Mouse (Mus musculus) erythroid progenitor cell, adult 5-6 weeks (primary cell): Measurements from ENCODE around the gene Tex21. TPM values are rescaled to one million over a fixed set of nuclear protein-coding genes. Genes with fewer than 3 reads are reported as not detected.
"Not testable (repeated sequence)": the region's sequence is repeated elsewhere in the genome, so short reads cannot be mapped to it uniquely, and the experiment has no call there.

Experiments used
- ATAC-seq: replicated peaks from 2 replicates; pipeline ENCODE4 v1.8.0; 2016; ENCODE audit warnings: moderate number of reproducible peaks, mild to moderate bottlenecking, moderate TSS enrichment, inconsistent platforms; ENCODE audit not compliant: poor library complexity, low FRiP score, severe bottlenecking
- total RNA-seq, 2 experiments: library from RNA; stranded (forward) in 1 of 2; stranded (reverse) in 1 of 2; fragments of 150-400 nt in 1 of 2; fragments of 186-747, 209-891 nt in 1 of 2; gene quantifications; 2 replicates each; pipeline versions ENCODE4 v1.2.3 to v1.2.4; 2015 to 2017; ENCODE audit warnings: low replicate concordance in 2 of 2

The Tex21 gene
- total RNA-seq, 2 experiments from 2014 or later: not detected

- ATAC-seq: no peak
Observed at GRCm38 (mm10) chr12:76261556-76261955, 15.0 kb upstream of the Tex21 start.

GRCm38 (mm10) chr12:76260673-76261072 lies 14.1 kb upstream of the Tex21 start:
- ATAC-seq: no peak

- ATAC-seq: peak; percentile 30; the same call in 1 of the 2 replicates
Observed at GRCm38 (mm10) chr12:76256114-76256843, 9.7 kb upstream of the Tex21 start.

- peak; percentile 27 for ATAC-seq
Observed at GRCm38 (mm10) chr12:76255499-76255875, 8.9 kb upstream of the Tex21 start.

GRCm38 (mm10) chr12:76254725-76255498 lies 8.4 kb upstream of the Tex21 start, which contains the start of gene Mthfd1:
Mthfd1 (plus strand) TSS chr12:76255298.
- ATAC-seq: peak; percentile 96

GRCm38 (mm10) chr12:76253991-76254390 lies 7.4 kb upstream of the Tex21 start:
- ATAC-seq: no peak

GRCm38 (mm10) chr12:76253591-76253990 lies 7.0 kb upstream of the Tex21 start:
- ATAC-seq: no peak

GRCm38 (mm10) chr12:76253090-76253489 lies 6.5 kb upstream of the Tex21 start:
- ATAC-seq: no peak

GRCm38 (mm10) chr12:76244981-76245380 lies 1.6 kb downstream of the Tex21 start:
- no peak for ATAC-seq

- no peak for ATAC-seq
Observed at GRCm38 (mm10) chr12:76241833-76242232, 4.7 kb downstream of the Tex21 start.

GRCm38 (mm10) chr12:76241084-76241483 lies 5.5 kb downstream of the Tex21 start:
- ATAC-seq: peak; percentile 30

- peak; percentile 12; the same call in 1 of the 2 replicates for ATAC-seq
Observed at GRCm38 (mm10) chr12:76240670-76241069, 5.9 kb downstream of the Tex21 start.

GRCm38 (mm10) chr12:76239839-76240571 lies 6.5 kb downstream of the Tex21 start:
- peak; percentile 26; the same call in 1 of the 2 replicates for ATAC-seq

- peak; percentile 69 for ATAC-seq
Observed at GRCm38 (mm10) chr12:76239145-76239838, 7.3 kb downstream of the Tex21 start.

GRCm38 (mm10) chr12:76235253-76235652 lies 11.3 kb downstream of the Tex21 start:
- no peak for ATAC-seq

- no peak for ATAC-seq
Observed at GRCm38 (mm10) chr12:76230644-76231043, 15.9 kb downstream of the Tex21 start.

- ATAC-seq: not testable (repeated sequence)
Observed at GRCm38 (mm10) chr12:76222104-76222503, 24.4 kb downstream of the Tex21 start.

- no peak for ATAC-seq
Observed at GRCm38 (mm10) chr12:76216716-76217115, 29.8 kb downstream of the Tex21 start.

- ATAC-seq: no peak
Observed at GRCm38 (mm10) chr12:76215121-76215520, 31.4 kb downstream of the Tex21 start.
